Mouse (Mus musculus) forebrain, embryonic 15.5 days (tissue): ENCODE data around the gene Gtf2ird2. TPM values are rescaled to one million over a fixed set of nuclear protein-coding genes. Genes with fewer than 3 reads are reported as not detected.

Experiments used
- ATAC-seq: fragments of 200-750 bp; cut with Nextera tagmentation; replicated peaks from 2 replicates; pipeline ENCODE4 v1.8.0; 2017; ENCODE audit warnings: mild to moderate bottlenecking, moderate TSS enrichment, moderate library complexity
- H3K27ac ChIP-seq: fragments of 300-500 bp; sonication (generic); replicated peaks from 2 replicates; pipeline ENCODE4 v1.5.1; 2015; ENCODE audit warnings: mild to moderate bottlenecking, inconsistent platforms
- H3K27me3 ChIP-seq: fragments of 300-500 bp; sonication (generic); 2 replicates; pipeline ENCODE4 v1.6.1; 2015; ENCODE audit warnings: inconsistent platforms
- H3K36me3 ChIP-seq: fragments of 300-500 bp; sonication (generic); 2 replicates; pipeline ENCODE4 v1.6.1; 2015; ENCODE audit warnings: mild to moderate bottlenecking, inconsistent platforms
- H3K4me1 ChIP-seq: fragments of 300-500 bp; sonication (generic); 2 replicates; pipeline ENCODE4 v1.6.1; 2015; ENCODE audit warnings: inconsistent platforms
- H3K4me2 ChIP-seq: fragments of 300-500 bp; sonication (generic); replicated peaks from 2 replicates; pipeline ENCODE4 v1.6.1; 2015; ENCODE audit warnings: mild to moderate bottlenecking, inconsistent platforms
- H3K4me3 ChIP-seq: fragments of 300-500 bp; sonication (generic); 2 replicates; pipeline ENCODE4 v1.5.1; 2015; ENCODE audit warnings: mild to moderate bottlenecking, inconsistent platforms
- H3K9ac ChIP-seq: fragments of 300-500 bp; sonication (generic); replicated peaks from 2 replicates; pipeline ENCODE4 v1.6.1; 2015; ENCODE audit warnings: mild to moderate bottlenecking, inconsistent platforms
- H3K9me3 ChIP-seq: fragments of 300-500 bp; sonication (generic); 2 replicates; pipeline ENCODE4 v1.6.1; 2016; ENCODE audit warnings: inconsistent platforms
- WGBS: fragments of 180-500 bp; shearing (Covaris S2); methylation state at CpG from one replicate; pipeline ENCODE4 v1.1.7; 2015; ENCODE audit warnings: mixed read lengths; 5-methylcytosine and 5-hydroxymethylcytosine counted together
- polyA plus RNA-seq: library from polyadenylated mRNA; unstranded; fragments of >200 nt; fragmentation: Nextera tagmentation; extraction: Ambion mirVana; gene quantifications from 2 replicates; pipeline ENCODE4 v1.2.1, GENCODE M21; 2015

Gene Gtf2ird2
- polyA plus RNA-seq, 1 experiment from 2014 or later: 11.8 TPM

DNA sequence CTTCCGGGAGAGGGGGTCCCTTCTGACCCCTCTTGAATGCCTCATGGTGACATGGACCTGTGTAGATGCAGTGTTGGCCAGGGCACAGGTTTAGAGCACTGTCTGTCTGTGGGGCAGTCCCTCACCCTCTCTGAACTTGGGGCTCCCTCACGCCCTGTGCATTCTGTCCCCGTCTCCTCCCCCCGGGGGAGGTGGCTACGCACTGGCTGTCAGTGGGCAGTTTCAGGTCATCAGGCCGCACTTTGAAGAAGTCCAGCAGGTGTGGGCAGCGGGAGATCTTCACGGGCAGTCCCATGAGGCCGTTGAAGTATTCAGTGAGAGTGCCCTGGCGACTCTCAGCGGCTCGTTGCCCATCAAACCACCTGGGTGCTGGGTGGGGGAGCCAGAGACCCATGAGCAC lies 43.1 kb downstream of the Gtf2ird2 start:
- WGBS: 77% methylated on average over 12 of the region's 12 CpGs
- no peak overlapping the region for H3K4me3 ChIP-seq
- no peak overlapping the region for H3K4me2 ChIP-seq
- H3K36me3 ChIP-seq: no peaks in the 10 kb centered on the region
- no peaks in the 10 kb centered on the region for H3K9me3 ChIP-seq
- peaks cover 10% of the 10 kb centered on the region; the same call in 1 of the 2 replicates for H3K27me3 ChIP-seq
- peaks cover 2% of the 10 kb centered on the region for H3K4me1 ChIP-seq
- H3K27ac ChIP-seq: no peak overlapping the region
- no peak overlapping the region for H3K9ac ChIP-seq
- no peak for ATAC-seq

DNA sequence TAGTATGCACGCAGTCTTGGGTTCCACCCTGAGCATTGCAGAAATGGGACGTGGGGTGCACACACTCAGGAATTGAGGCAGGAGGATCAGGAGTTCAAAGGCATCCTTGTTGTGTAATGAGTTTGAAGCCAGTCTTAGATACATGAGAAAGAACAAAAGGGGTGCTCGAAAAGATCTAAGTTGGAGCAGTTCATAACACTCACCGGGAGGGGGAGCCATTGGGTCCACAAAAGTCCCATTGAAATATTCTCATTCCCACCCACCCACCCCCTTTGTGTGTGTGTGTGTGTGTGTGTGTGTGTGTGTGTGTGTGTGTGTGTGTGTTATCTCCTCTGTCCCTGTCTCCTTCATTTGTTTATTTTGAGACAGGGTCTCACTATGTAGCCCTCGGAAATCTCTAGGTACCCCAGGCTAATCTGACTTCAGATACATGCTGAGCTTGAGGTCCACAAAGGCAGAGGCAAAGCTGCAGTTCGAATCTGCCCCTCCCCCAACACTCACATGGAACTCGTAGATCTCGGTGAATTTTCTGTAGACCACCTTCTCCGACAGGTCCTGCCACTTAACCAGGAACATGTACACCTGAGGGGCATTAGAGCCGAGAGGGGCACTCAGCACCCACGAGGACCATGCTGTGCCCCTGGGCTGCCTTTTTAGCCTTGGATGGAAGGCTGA lies 43.9 kb downstream of the Gtf2ird2 start:
- H3K9me3 ChIP-seq: no peaks in the 10 kb centered on the region

DNA sequence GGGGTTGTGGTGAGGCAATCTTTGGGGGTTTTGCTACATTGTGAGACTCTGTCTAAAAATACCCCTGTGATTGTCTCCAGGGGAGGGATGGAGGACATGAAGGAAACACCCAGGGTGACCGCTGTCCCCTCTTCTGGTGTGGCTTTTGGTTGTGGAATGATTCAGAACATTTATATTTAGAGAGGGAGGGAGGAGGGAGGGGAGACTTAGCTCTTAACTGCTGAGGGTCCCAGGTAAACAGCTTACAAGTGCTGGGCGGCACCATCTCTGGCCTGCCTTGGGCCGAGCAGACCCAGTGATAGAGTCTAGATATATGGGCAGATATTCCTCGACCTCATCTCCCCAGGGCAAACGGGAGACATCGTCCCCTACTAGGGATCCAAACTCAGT lies 44.4 kb downstream of the Gtf2ird2 start:
- no peak overlapping the region for H3K4me2 ChIP-seq
- 83% methylated on average over 6 of the region's 6 CpGs for WGBS

More for the DNA sequence above, 43.9 kb downstream of the Gtf2ird2 start:
- H3K9ac ChIP-seq: no peak overlapping the region
- H3K4me3 ChIP-seq: no peak overlapping the region
- ATAC-seq: no peak
- H3K4me1 ChIP-seq: no peaks in the 10 kb centered on the region
- no peak overlapping the region for H3K4me2 ChIP-seq
- H3K36me3 ChIP-seq: no peaks in the 10 kb centered on the region
- no peak overlapping the region for H3K27ac ChIP-seq
- H3K27me3 ChIP-seq: peaks cover 2% of the 10 kb centered on the region; the same call in 1 of the 2 replicates
- 39% methylated on average over 11 of the region's 11 CpGs for WGBS

DNA sequence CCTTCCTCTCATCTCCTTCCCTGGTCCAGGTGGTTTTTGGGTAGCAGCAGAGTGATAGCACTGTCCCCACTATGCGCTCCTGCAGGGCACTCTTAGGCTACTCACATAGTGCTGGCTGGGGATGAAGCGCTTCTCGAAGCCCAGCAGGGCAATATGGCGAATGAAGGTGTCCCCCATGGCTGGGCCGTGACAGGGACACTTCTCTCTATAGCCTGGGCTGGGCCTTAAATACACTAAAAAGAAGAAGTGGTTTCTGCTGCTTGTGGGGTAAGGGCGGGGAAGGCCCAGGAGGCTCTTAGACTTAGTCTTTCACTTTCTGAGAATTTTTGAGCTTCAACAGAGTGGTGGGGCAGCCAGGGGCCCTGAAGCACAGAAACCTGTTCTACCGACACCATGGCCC lies 45.6 kb downstream of the Gtf2ird2 start, which contains the start of gene Ncf1:
TSS of gene Ncf1 (minus strand) at position 235 of the 400 bp plus-strand sequence.
- 0 out of 2 replicates have a peak, but pooled peaks cover under 1% of the 10 kb centered on the region for H3K4me1 ChIP-seq
- 85% methylated on average over 7 of the region's 7 CpGs for WGBS
- no peak for ATAC-seq

More for the DNA sequence above, 44.4 kb downstream of the Gtf2ird2 start:
- Histone ChIP-seq H3K27me3 (no peaks in the 10 kb centered on the region), H3K9me3 (no peaks in the 10 kb centered on the region), H3K4me1 (no peaks in the 10 kb centered on the region), H3K27ac (no peak overlapping the region), H3K4me3 (no peak overlapping the region), H3K9ac (no peak overlapping the region), H3K36me3 (no peaks in the 10 kb centered on the region)
- ATAC-seq: no peak

DNA sequence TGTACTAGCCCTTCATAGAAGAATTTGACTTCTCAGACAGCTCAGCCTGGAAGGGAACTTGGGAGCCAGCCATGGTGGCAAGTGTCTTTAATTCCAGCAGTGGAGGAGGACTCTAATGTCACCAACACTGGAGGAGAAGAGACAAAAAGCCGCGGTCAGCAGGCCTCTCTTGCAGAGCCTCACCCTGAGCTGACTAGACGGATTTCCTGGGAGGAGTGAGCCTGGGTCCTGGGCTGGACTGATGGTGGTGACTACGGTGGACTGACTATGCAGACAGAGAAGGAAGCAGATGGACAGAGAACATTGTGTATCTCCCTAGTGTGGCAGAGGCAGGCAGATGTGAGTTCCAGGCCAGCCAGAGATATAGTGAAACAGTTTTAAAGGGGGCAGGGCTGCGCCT lies 47.6 kb downstream of the Gtf2ird2 start:
- no peaks in the 10 kb centered on the region for H3K27me3 ChIP-seq
- H3K4me3 ChIP-seq: no peak overlapping the region
- H3K9ac ChIP-seq: no peak overlapping the region
- H3K9me3 ChIP-seq: no peaks in the 10 kb centered on the region
- no peak overlapping the region for H3K27ac ChIP-seq
- H3K4me2 ChIP-seq: no peak overlapping the region
- WGBS: 93% methylated on average over 5 of the region's 5 CpGs
- peaks cover 14% of the 10 kb centered on the region for H3K4me1 ChIP-seq
- H3K36me3 ChIP-seq: peaks cover 6% of the 10 kb centered on the region
- no peak for ATAC-seq

More for the DNA sequence above, 45.6 kb downstream of the Gtf2ird2 start, which contains the start of gene Ncf1:
- no peak within 1 kb of the TSS for H3K4me3 ChIP-seq
- no peak within 1 kb of the TSS for H3K9ac ChIP-seq
- H3K27me3 ChIP-seq: no peaks in the 10 kb centered on the region
- no peak within 1 kb of the TSS for H3K27ac ChIP-seq
- no peaks in the 10 kb centered on the region for H3K36me3 ChIP-seq
- H3K4me2 ChIP-seq: no peak within 1 kb of the TSS
- no peaks in the 10 kb centered on the region for H3K9me3 ChIP-seq

DNA sequence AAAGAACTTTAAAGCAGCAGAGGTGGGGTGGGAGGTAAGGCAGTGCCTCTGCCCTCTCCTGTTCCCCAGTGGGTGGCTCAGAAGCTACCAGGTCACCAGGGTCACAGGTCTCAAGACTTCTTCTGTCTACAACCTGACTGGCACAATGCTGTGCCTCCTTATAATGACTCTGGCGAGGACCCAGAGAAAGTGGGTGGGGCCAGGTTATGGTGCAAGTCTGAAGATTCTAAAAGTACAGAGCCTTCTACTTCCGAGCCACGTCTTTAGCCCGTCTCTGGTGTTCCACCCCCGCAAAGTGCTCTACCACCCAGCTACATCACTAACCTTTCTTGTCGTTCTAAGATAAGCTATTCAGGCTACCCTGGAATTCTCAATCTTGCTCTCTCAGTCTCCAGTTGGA lies 48.3 kb downstream of the Gtf2ird2 start:
- ATAC-seq: no peak
- Histone ChIP-seq H3K4me3 (no peak overlapping the region), H3K4me2 (no peak overlapping the region), H3K9me3 (no peaks in the 10 kb centered on the region), H3K27me3 (no peaks in the 10 kb centered on the region), H3K36me3 (peaks cover 14% of the 10 kb centered on the region), H3K4me1 (peaks cover 14% of the 10 kb centered on the region), H3K27ac (no peak overlapping the region), H3K9ac (no peak overlapping the region)
- WGBS: 76% methylated on average over 6 of the region's 6 CpGs

DNA sequence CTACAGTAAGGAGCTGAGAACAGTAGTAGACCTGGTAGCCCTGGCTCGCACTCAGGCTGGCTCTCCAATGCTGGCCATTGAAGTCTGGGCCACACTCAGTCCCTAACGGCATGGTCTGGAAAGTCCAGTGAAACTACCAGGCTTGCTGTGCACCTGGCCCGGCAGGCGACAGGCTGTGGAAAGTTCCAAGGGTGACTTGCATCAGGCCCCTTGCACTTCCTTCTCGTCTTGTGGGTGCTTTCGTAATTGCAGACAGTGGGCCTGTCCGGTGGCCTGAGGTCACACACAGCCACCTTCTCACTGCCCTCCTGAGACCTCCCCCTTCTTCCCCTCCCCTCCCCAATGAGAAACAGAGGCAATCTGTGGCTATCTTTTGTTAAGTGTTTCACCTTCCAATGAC lies 48.7 kb downstream of the Gtf2ird2 start:
- Histone ChIP-seq H3K9ac (no peak overlapping the region), H3K27me3 (no peaks in the 10 kb centered on the region), H3K27ac (no peak overlapping the region), H3K4me2 (no peak overlapping the region), H3K4me3 (no peak overlapping the region), H3K4me1 (peaks cover 14% of the 10 kb centered on the region), H3K36me3 (peaks cover 18% of the 10 kb centered on the region), H3K9me3 (no peaks in the 10 kb centered on the region)
- ATAC-seq: no peak
- 66% methylated on average over 7 of the region's 7 CpGs for WGBS

DNA sequence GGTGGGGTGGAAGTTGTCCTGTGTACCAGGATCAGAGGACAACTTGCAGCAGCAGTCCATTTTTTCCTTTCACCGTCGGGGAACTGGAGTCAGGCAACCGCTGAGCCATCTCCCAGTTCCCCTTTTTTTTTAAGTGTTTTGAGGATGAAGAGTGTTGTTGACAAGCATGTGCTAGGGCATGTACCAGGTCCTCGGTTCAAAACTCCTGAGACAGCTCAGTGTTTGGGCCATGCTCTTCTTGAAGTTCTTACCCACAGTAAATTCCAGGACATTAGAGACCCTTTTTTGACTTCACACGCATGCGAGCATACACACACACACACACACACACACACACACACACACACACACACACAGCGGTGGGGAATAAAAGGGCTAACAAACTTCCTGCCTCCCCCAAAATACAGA lies 49.4 kb downstream of the Gtf2ird2 start:
- 80% methylated on average over 7 of the region's 7 CpGs for WGBS
- Histone ChIP-seq H3K9ac (no peak overlapping the region), H3K36me3 (peaks cover 25% of the 10 kb centered on the region), H3K9me3 (no peaks in the 10 kb centered on the region), H3K4me1 (peaks cover 14% of the 10 kb centered on the region), H3K4me2 (no peak overlapping the region), H3K27ac (no peak overlapping the region), H3K4me3 (no peak overlapping the region), H3K27me3 (no peaks in the 10 kb centered on the region)
- ATAC-seq: no peak

DNA sequence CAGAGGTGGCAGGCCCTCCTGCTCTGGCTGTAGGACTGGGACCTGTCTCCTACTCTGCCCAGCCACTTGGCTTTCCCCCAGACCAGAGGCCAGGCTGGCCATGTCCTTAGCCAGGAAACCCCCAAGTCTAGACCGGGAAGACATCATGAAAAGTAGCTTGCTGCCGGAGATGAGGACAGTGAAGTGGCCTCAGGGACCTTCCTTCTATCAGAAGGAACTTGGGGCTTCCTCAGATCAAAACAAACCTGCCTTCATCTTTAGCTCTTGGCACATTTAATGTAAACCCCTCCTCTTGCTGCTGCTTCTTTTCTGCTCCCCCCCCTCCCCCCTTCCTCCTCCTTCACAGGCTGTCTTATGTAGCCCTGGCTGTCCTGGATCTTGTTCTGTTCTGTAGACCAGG lies 50.4 kb downstream of the Gtf2ird2 start:
- Histone ChIP-seq H3K27ac (no peak overlapping the region), H3K4me1 (peaks cover 21% of the 10 kb centered on the region), H3K9me3 (no peaks in the 10 kb centered on the region), H3K9ac (no peak overlapping the region), H3K36me3 (peaks cover 35% of the 10 kb centered on the region), H3K27me3 (no peaks in the 10 kb centered on the region), H3K4me3 (no peak overlapping the region), H3K4me2 (no peak overlapping the region)
- 63% methylated on average over 2 of the region's 2 CpGs for WGBS
- no peak for ATAC-seq

DNA sequence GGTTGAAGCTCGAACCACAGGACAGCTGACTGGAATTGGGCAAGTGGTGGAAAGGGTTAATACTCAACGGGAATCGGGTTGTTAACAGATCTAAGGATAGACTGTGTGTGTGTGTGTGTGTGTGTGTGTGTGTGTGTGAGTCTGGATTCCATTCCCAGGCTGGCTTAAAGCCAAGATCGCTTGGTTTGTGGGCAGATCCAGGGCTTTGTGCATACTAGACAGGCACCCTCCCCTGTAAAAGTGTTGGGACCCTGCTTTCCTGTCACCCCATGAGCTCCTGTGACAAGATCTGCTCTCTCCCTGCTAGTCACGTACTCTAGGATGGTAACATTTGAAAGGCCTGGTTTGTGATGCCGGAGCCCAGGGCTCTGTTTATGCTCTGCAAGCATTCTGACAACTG lies 51.3 kb downstream of the Gtf2ird2 start:
- no peak overlapping the region for H3K9ac ChIP-seq
- no peak overlapping the region for H3K4me3 ChIP-seq
- no peaks in the 10 kb centered on the region for H3K9me3 ChIP-seq
- H3K4me2 ChIP-seq: no peak overlapping the region
- H3K27me3 ChIP-seq: no peaks in the 10 kb centered on the region
- H3K36me3 ChIP-seq: peaks cover 44% of the 10 kb centered on the region
- ATAC-seq: peak; percentile 44
- peak overlapping the region; percentile 72 for H3K27ac ChIP-seq
- peaks cover 21% of the 10 kb centered on the region for H3K4me1 ChIP-seq
- 32% methylated on average over 6 of the region's 6 CpGs for WGBS

DNA sequence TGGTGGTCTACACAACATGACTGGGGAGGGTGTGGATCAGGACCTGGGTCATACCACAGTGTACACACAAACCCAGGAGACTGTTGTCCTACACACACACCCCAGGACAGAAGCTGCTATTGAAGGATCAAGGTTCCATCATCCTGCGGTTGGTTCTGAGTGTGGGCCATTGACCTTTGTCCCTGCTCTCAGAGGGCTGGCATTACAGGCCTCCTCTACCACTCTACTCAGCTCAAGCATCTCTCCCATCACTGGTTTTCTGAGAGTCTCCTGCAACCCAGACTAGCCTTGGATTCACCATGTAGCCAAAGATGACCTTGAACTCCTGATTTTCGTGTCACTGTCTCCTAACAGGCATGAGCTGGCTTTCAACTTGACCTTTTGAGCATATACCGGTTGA lies 52.4 kb downstream of the Gtf2ird2 start:
- ATAC-seq: no peak
- 89% methylated on average over 3 of the region's 3 CpGs for WGBS
- Histone ChIP-seq H3K4me3 (no peak overlapping the region), H3K9me3 (no peaks in the 10 kb centered on the region), H3K4me2 (no peak overlapping the region), H3K36me3 (peaks cover 55% of the 10 kb centered on the region), H3K4me1 (peaks cover 21% of the 10 kb centered on the region), H3K9ac (no peak overlapping the region), H3K27me3 (no peaks in the 10 kb centered on the region), H3K27ac (0 out of 2 replicates have a peak overlapping the region, but pooled peaks have one; percentile 72)

DNA sequence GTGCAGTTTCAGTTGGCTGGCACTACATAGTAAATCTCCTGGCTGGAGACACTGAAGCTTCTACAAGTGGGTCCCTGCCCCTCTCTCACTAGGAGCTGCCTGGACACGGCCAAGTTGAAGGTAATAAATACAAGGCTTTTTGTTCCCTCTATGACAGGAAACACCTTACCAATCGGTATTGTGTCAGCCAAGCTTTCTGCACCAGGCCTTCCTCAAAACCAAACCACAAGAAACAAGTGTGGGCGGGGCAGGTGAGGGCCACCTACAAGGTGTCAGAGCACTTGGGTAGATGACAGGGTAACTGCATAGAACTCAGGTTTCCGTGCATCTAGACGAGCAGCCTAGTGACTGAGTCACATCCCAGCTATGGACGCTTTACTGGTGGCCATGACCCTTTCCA lies 53.0 kb downstream of the Gtf2ird2 start:
- no peak overlapping the region for H3K9ac ChIP-seq
- no peak overlapping the region for H3K27ac ChIP-seq
- H3K4me1 ChIP-seq: peaks cover 21% of the 10 kb centered on the region
- no peaks in the 10 kb centered on the region for H3K9me3 ChIP-seq
- ATAC-seq: no peak
- WGBS: 93% methylated on average over 6 of the region's 6 CpGs
- H3K36me3 ChIP-seq: peaks cover 60% of the 10 kb centered on the region
- H3K4me3 ChIP-seq: no peak overlapping the region
- H3K4me2 ChIP-seq: no peak overlapping the region
- no peaks in the 10 kb centered on the region for H3K27me3 ChIP-seq

DNA sequence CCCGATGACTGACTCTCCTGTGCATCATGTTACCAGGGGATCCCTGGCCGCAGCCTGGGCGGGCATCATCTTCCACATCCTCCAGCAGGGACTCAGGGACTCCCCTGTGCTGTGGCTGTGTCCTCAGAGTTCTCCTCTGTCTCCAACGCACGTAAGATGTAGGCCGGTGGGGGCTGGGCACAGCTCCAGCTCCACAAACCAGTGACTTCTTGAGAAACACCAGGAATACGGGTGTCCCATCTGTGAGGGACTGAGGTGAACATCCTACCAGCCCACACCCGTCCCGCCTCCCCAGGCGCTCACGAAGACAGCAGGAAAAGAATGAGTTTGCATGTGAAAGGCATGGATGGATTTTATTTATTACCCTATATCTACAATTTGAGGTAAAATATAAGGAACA lies 53.7 kb downstream of the Gtf2ird2 start:
- 90% methylated on average over 11 of the region's 11 CpGs for WGBS
- ATAC-seq: no peak
- H3K36me3 ChIP-seq: peaks cover 68% of the 10 kb centered on the region

More for the DNA sequence above, 53.7 kb downstream of the Gtf2ird2 start:
- H3K27me3 ChIP-seq: no peaks in the 10 kb centered on the region
- no peaks in the 10 kb centered on the region for H3K9me3 ChIP-seq
- H3K4me1 ChIP-seq: peaks cover 21% of the 10 kb centered on the region
- H3K4me3 ChIP-seq: no peak overlapping the region
- H3K9ac ChIP-seq: no peak overlapping the region
- no peak overlapping the region for H3K4me2 ChIP-seq
- H3K27ac ChIP-seq: no peak overlapping the region
